Mouse (Mus musculus) G1E (cell line): ENCODE results near the gene Mindy2.

Source experiments
- CTCF ChIP-seq: IDR thresholded peaks from 2 replicates; pipeline ENCODE4 v1.5.1; 2012; ENCODE audit warnings: low read depth, low read length, inconsistent platforms, mixed read lengths
- GATA1 ChIP-seq: IDR thresholded peaks from 2 replicates; pipeline ENCODE4 v1.6.1; 2012; ENCODE audit warnings: borderline replicate concordance, low read length, inconsistent platforms, mixed read lengths
- GATA2 ChIP-seq: IDR thresholded peaks from 2 replicates; pipeline ENCODE4 v1.6.1; 2012; ENCODE audit warnings: low read depth, low read length, inconsistent platforms, borderline replicate concordance
- POLR2AphosphoS5 ChIP-seq: IDR thresholded peaks from 2 replicates; pipeline ENCODE4 v1.6.1; 2012; ENCODE audit warnings: low read depth, low read length, inconsistent platforms; ENCODE audit not compliant: insufficient replicate concordance
- TAL1 ChIP-seq: conservative IDR thresholded peaks from 2 replicates; pipeline ENCODE4 v1.6.1; 2012; ENCODE audit warnings: low read depth, low read length, inconsistent platforms, mixed read lengths

GRCm38 (mm10) chr9:70658266-70658665 lies 1.3 kb upstream of the Mindy2 start:
- TF ChIP-seq TAL1: no peak
- TF ChIP-seq CTCF: no peak
- no peak for TF ChIP-seq POLR2AphosphoS5
- TF ChIP-seq GATA1: no peak
- no peak for TF ChIP-seq GATA2
